Mouse (Mus musculus): ENCODE measurements around the gene Cops9. TPM values are rescaled to one million over a fixed set of nuclear protein-coding genes. Genes with fewer than 3 reads are reported as not detected.

The Cops9 gene
- 100 to 1,000 TPM; 235 to 242 TPM for total RNA-seq (2021)
- long read RNA-seq, experiment 1, transcript Cops9-201 (3 exons, 438 nt) = major isoform, 40 of 46 reads
- long read RNA-seq, experiment 1, transcript Cops9-204 (3 exons, 649 nt) = minor isoform, 6 of 46 reads
- long read RNA-seq, experiment 1, partial matches to known transcripts = 0 of 46 reads
- long read RNA-seq, experiment 1, other reads (novel, unspliced or antisense) = 0 of 46 reads
- long read RNA-seq, experiment 2, transcript Cops9-201 (3 exons, 438 nt) = major isoform, 33 of 42 reads
- long read RNA-seq, experiment 2, partial matches to known transcripts = 2 of 42 reads
- long read RNA-seq, experiment 2, other reads (novel, unspliced or antisense) = 2 of 42 reads

DNA sequence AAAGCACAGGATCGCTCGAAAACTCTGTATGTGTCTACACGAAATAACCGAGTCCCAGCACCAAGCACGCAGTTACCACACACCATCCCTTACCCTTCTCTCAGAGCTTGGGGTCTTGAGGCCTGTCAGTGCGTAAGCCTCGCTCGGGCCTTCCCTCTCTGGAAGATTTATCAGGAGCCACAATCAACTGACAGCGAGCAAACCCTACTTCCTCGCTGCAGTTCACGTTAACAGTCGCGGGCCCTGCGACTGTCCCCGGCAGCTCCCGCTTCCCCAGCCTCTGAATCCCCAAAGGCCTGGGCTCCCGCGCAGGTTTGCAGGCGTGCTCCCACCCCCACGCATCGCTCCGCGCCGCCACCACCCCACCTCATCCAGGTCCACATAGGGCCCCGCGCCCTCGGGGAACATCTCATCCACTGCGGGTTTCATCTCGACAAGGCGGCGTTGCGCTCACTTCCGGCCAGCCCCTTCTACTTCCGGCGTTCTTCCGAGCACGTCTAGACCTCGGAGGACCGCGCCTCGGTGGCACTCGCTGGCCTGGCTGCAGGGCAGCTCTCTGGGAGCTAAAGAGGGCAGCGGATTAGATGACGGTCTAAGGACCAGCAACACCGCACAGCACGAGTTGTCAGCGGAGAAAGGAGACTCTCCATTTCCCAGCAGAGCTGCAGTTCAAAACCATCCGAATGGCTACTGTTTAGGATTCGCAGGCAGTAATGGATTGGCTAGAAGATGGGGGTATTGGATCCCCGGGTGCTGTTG, at the start of gene Cops9:
Gene Cops9, minus strand, starts transcription at position 472 of the 759 bp plus-strand sequence.
- intact Hi-C loops (cut with DNase I) = no loop called here
- DNase-seq (ENCODE audit: low spot score in 2 of 2) = peak; percentile 89 to 91

DNA sequence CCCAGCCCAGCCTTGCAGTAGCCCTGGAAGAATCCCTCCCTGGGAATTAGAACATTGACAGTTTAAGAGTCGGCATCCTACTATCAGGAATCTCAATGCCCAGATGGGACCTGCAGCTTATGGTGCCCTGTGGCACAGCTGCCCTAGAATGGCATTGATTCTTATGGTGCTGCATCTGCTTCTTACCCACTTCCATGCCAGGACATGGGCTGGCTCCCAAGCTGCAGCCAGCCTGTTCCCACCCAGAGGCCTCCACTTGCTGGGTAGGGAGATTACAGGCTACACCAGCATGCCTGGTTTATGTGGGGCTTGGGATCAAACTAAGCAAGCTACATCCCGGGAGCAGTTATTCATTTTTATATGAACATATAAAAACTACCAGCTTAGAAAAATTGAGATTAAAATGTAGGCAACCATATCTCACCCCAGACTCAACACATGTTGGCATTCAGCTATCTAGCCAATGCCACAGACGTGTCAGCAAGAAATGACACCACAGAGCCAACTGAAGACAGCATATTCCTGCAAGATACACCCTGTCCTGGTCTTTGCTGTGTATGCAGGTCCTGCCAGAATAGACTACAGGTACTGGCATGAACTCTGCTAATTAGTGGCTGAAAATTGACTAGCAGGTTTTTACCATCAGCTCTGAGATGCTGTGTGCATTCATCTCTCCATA, 49.5 kb upstream of the Cops9 start:
- DNase-seq (ENCODE audit: low spot score in 2 of 2) = no peak
- intact Hi-C loops (cut with DNase I) = no loop called here

DNA sequence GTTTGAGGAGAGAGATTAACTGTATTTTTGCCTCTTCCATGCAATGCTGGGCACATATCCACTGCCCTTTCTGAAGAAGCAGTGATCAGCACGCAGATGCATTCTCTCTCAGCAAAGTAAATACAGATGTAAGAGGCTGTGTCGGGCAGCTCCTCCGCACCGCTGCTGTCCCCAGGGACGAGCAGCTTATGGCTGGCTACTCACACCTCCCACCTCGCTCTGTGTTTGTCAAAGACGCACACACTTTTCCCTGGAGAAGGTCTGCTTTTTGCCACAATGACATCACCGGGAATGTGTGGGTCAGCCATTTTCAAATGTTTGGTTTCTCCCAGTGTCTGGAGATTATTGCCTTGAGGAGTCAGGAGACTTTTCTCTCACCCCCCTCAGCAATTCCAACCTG, 45.2 kb upstream of the Cops9 start:
- no peak for DNase-seq (ENCODE audit: low spot score in 2 of 2)
- intact Hi-C loops (cut with DNase I) = no loop called here

- intact Hi-C loops (cut with DNase I) = no loop called here
- DNase-seq (ENCODE audit: low spot score in 2 of 2) = peak in 1 of 2 experiments; percentile 48
Measured at GRCm38 (mm10) chr1:92683151-92683550, 41.4 kb upstream of the Cops9 start.

GRCm38 (mm10) chr1:92680668-92681603, 39.2 kb upstream of the Cops9 start:
- no peak for DNase-seq (ENCODE audit: low spot score in 2 of 2)
- intact Hi-C loops (cut with DNase I) = no loop called here

DNA sequence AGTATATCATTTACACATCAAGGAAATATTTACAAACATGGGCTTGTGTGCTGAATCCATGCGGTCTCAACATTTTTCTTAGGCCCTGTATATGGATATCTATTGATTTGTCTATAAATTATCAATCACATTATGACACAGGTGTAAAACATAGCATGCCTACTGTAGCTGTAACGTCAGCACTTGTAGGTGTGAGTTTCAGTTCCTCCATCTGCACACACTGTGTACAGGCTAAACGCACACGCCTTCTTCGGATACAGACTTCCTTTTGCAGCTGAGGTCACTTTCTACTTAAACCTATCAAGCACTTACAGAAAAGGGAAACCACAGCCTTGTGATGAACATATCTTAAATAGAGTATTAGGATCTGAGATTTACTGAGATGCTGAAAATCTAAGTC, 37.0 kb upstream of the Cops9 start:
- DNase-seq (ENCODE audit: low spot score in 2 of 2) = no peak
- intact Hi-C loops (cut with DNase I) = no loop called here

GRCm38 (mm10) chr1:92676676-92676975, 34.8 kb upstream of the Cops9 start:
- no peak for DNase-seq (ENCODE audit: low spot score in 2 of 2)

DNA sequence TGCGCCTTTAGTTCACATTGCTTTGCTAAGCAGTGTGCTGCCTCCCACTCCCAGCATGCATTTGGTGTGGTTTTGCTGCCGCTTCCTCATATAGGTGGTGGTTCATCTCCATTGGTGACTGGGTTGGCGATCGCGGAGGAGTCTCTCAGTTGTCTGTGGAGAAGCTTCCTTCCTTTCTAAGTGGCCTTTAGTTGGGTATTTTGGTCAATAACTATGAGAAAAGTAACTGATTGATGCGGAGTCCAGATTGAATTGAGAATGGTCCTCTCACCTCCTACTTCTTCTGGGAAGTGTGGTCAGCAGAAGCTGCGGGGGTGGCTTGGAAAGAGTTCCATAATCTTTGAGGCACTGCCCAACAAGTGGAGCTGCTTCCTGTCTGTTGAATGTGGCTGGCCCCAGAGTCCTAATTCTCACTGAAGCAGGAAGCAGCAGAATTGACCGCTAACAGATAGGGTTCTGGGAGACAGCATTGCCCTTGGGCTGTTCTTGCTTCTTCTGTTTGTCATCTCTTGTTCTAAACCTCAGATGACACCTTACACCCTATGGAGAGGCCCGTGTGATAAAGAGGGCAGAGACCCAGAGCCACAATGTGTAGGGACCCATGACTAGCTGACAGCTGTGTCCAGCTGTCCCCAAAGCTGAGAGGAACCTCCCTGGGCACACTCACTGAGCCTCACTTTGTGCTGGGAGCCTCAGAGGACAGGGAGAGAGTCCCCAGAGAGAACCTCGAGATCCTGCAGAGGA, 34.3 kb upstream of the Cops9 start:
- intact Hi-C loops (cut with DNase I) = no loop called here
- peak in 1 of 2 experiments; percentile 42 for DNase-seq (ENCODE audit: low spot score in 2 of 2)

More at GRCm38 (mm10) chr1:92676676-92676975, 34.8 kb upstream of the Cops9 start:
- intact Hi-C loops (cut with DNase I) = no loop called here

DNA sequence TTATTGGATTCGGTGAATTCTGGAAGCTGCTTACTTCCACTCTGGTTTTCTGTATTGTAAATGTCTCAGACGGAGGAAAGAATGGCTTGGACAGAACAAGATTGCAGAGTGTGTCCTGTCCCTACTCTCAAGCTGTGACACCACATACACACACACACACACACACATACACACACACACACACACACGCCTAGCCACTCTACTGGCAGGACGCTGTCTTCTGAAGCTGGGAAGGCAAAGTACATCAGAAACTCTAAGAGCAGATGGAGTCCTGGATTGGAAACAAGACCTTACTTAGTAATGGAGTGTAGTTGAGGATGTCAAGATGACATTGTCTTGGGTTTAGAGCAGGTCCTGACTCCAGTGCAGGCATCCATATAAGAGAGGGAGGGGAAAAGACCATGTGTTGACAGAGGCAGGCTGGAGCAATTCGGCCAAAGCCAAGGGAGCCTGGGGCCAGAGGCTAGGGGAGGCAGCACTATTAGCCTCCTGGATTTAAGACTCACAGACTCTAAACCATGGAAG, 31.5 kb upstream of the Cops9 start:
- intact Hi-C loops (cut with DNase I) = no loop called here
- no peak for DNase-seq (ENCODE audit: low spot score in 2 of 2)

- intact Hi-C loops (cut with DNase I) = no loop called here
- no peak for DNase-seq (ENCODE audit: low spot score in 2 of 2)
Measured at GRCm38 (mm10) chr1:92671326-92671725, 29.5 kb upstream of the Cops9 start.

- intact Hi-C loops (cut with DNase I) = no loop called here
- no peak for DNase-seq (ENCODE audit: low spot score in 2 of 2)
Measured at GRCm38 (mm10) chr1:92669430-92669829, 27.6 kb upstream of the Cops9 start.

GRCm38 (mm10) chr1:92667106-92667505, 25.3 kb upstream of the Cops9 start:
- intact Hi-C loops (cut with DNase I) = no loop called here
- DNase-seq (ENCODE audit: low spot score in 2 of 2) = no peak

DNA sequence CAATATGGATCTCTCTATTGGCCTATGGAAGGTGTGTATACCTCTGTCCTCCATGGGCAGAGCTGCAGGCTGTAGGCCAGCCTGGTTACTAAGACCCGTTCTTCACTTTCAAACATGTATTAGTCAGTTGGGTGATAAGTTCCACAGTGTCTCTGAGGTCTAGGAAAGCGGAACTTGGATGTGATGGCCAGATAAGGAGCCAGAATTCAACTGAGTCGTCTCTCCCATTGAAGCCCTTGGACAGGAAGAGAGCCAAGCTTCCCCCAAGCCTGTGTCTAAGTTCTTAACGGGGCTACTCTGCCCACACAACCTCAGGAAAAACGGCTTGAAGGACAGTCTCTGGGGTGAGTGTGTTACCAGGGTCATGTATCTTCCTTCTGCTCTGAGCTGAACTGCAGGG, 17.6 kb upstream of the Cops9 start:
- intact Hi-C loops (cut with DNase I) = no loop called here
- DNase-seq (ENCODE audit: low spot score in 2 of 2) = no peak

GRCm38 (mm10) chr1:92657025-92657820, 15.4 kb upstream of the Cops9 start:
- DNase-seq (ENCODE audit: low spot score in 2 of 2) = no peak
- intact Hi-C loops (cut with DNase I) = no loop called here

GRCm38 (mm10) chr1:92654676-92655075, 12.9 kb upstream of the Cops9 start:
- DNase-seq (ENCODE audit: low spot score in 2 of 2) = no peak
- intact Hi-C loops (cut with DNase I) = no loop called here

- DNase-seq (ENCODE audit: low spot score in 2 of 2) = peak in 1 of 2 experiments; percentile 35
- intact Hi-C loops (cut with DNase I) = no loop called here
Measured at GRCm38 (mm10) chr1:92653179-92653578, 11.4 kb upstream of the Cops9 start.

DNA sequence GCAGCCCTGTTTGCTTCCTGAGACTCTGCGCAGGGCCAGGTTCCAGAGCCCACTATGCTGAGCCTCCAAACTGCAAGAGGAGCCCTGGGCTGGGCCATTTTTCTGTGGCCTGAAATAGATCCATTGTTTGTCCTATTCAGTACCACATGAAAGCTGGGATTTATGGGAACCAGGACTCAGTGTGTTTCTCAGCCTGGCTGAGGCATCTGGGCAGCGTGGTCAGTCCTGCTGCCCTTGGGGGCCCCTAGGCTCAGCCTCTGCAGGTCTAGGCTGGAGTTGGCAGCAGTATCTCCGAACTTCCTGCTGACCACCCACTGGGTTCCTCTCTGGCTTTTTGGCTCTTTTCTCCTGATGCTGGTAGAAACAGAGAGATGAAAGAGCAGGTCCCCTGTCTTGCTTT, 9.7 kb upstream of the Cops9 start:
- DNase-seq (ENCODE audit: low spot score in 2 of 2) = no peak
- intact Hi-C loops (cut with DNase I) = no loop called here

DNA sequence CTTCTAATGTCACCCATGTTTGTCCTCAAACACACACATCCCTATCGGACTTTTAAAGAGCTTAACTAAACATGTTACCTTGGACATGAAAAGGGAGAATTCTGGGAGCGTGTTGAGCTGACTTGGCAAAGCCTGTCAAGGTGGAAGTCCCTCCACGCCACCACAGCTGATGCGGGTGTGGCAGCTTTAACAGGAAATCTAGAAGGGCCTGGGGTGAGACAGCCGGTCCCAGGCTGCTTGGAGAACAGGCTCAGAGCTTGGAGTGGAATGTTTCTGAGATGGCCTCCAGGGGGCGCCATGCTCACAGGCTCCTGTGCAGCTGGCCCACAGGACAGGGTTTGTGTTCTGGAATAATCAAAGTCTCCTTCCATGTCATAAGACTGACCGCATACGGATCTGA, 6.9 kb upstream of the Cops9 start, which contains the start of gene Otos:
Gene Otos, minus strand, starts transcription at position 169 of the 400 bp plus-strand sequence.
- peak; percentile 80 to 84 for DNase-seq (ENCODE audit: low spot score in 2 of 2)
- intact Hi-C loops (cut with DNase I) = no loop called here

Measured in left cerebral cortex, postnatal 14 days (tissue).